ENCODE assay signal across 10 mouse cellular contexts in the genomic region with DNA sequence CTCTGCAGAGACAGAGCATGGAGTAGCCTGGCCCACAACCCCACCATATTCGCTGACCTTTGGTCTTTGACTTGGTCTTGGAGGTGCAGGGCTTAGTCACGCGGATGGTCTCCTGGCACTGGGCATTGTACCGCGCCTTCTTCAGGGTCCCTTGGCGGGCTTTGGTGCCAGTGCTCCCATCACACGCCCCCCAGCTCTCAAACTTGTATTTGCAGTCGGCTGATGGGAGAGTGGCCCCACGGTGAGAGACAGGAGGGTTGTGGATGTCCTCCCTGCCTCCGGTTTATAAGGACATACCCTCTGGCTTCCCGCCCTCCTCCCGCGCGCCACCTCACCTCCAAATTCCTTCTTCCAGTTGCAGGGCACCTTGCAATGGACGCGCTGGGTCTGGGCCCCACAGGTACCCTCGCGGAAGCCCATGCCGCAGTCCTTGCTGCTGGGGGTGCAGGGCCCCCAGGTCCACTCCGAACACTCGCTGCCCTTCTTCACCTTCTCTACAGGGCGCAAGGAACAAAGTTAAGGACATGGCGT. TPM values are rescaled to one million over a fixed set of nuclear protein-coding genes. Genes with fewer than 3 reads are reported as not detected.
DNase-seq lines count a peak whose midpoint lies in the region; ATAC-seq lines count a peak whose summit lies in the region.
"Had no signal": no experiment of that assay in that cellular context is flagged by ENCODE, and none has a peak within 500 bp of the region (broad histone marks: within the 10 kb centered on the region; RNA-seq: fewer than 3 reads in every experiment).

No protein-coding gene starts in this region.

- no peak for ATAC-seq in heart, embryonic 11.5 days (replicated peaks; ENCODE audit: insufficient number of reproducible peaks, low FRiP score, low TSS enrichment)
- ATAC-seq in hindbrain, embryonic 13.5 days (ENCODE audit: low FRiP score) = no peak; the same call in 1 of the 2 replicates
- no peak for ATAC-seq in liver, embryonic 13.5 days (ENCODE audit: low read depth)

- H3K27me3 ChIP-seq in heart, embryonic 11.5 days (ENCODE audit: control insufficient read depth, insufficient read depth, low read length) = peaks cover 4% of the 10 kb centered on the region
- H3K27me3 ChIP-seq in hindbrain, embryonic 13.5 days = 0 out of 2 replicates have a peak, but pooled peaks cover 15% of the 10 kb centered on the region
- H3K27me3 ChIP-seq in liver, embryonic 13.5 days = peaks cover 42% of the 10 kb centered on the region
- H3K27me3 ChIP-seq: CH12.LX had no signal

- no peaks in the 10 kb centered on the region for H3K9me3 ChIP-seq in heart, embryonic 11.5 days (replicated peaks; ENCODE audit: control insufficient read depth, low read length)
- no peaks in the 10 kb centered on the region for H3K9me3 ChIP-seq in hindbrain, embryonic 13.5 days
- no peaks in the 10 kb centered on the region for H3K9me3 ChIP-seq in liver, embryonic 13.5 days (replicated peaks)

- H3K9ac ChIP-seq in heart, embryonic 11.5 days (ENCODE audit: low read depth, low read length) = peak overlapping the region; percentile 90
- H3K9ac ChIP-seq in hindbrain, embryonic 13.5 days = peak overlapping the region; percentile 87
- H3K9ac ChIP-seq in liver, embryonic 13.5 days = peak overlapping the region; percentile 53

- H3K4me1 ChIP-seq in heart, embryonic 11.5 days (ENCODE audit: control insufficient read depth, insufficient read depth, low read length) = peaks cover 34% of the 10 kb centered on the region
- peaks cover 54% of the 10 kb centered on the region for H3K4me1 ChIP-seq in hindbrain, embryonic 13.5 days (replicated peaks)
- H3K4me1 ChIP-seq in liver, embryonic 13.5 days (replicated peaks) = peaks cover 71% of the 10 kb centered on the region

- H3K36me3 ChIP-seq in heart, embryonic 11.5 days (ENCODE audit: control insufficient read depth, insufficient read depth, low read length) = peaks cover 16% of the 10 kb centered on the region; the same call in 1 of the 2 replicates
- peaks cover 28% of the 10 kb centered on the region for H3K36me3 ChIP-seq in hindbrain, embryonic 13.5 days
- peaks cover 31% of the 10 kb centered on the region for H3K36me3 ChIP-seq in liver, embryonic 13.5 days

- H3K4me2 ChIP-seq in heart, embryonic 11.5 days = peak overlapping the region; percentile 83
- H3K4me2 ChIP-seq in hindbrain, embryonic 13.5 days = peak overlapping the region; percentile 79
- peak overlapping the region; percentile 67 for H3K4me2 ChIP-seq in liver, embryonic 13.5 days

- under 1% methylated on average over 23 of the region's 23 CpGs for WGBS in heart, embryonic 11.5 days (ENCODE audit: insufficient replicate concordance)
- under 1% methylated on average over 23 of the region's 23 CpGs for WGBS in hindbrain, embryonic 13.5 days
- WGBS in liver, embryonic 13.5 days (ENCODE audit: insufficient replicate concordance) = 30% methylated on average over 23 of the region's 23 CpGs

- H3K4me3 ChIP-seq in heart, embryonic 11.5 days (ENCODE audit: low read depth, low read length) = peak overlapping the region; percentile 67
- H3K4me3 ChIP-seq in hindbrain, embryonic 13.5 days = peak overlapping the region; percentile 66
- peak overlapping the region; percentile 43 for H3K4me3 ChIP-seq in liver, embryonic 13.5 days (replicated peaks)

- no peak for DNase-seq in heart, postnatal 4 days
- peak; percentile 61 for DNase-seq in cerebellum, adult 9-10 months
- no peak for DNase-seq in liver, embryonic 13.5 days
- no peak for DNase-seq in natural killer cell, adult 2 months (ENCODE audit: low spot score in 2 of 2)
- no peak for DNase-seq in spleen, postnatal 4 days (ENCODE audit: low spot score in 2 of 2)
- DNase-seq in gastrocnemius, postnatal 10 days = no peak

- H3K27ac ChIP-seq in heart, embryonic 11.5 days (ENCODE audit: low read depth, low read length) = peak overlapping the region; percentile 96
- peak overlapping the region; percentile 90 for H3K27ac ChIP-seq in hindbrain, embryonic 13.5 days
- no peak overlapping the region for H3K27ac ChIP-seq in liver, embryonic 13.5 days

RNA-seq across cellular contexts. Expression of a gene that starts 1.3 kb away (rescaled TPM):
- 842 and 965 TPM in 2 replicates for polyA plus RNA-seq in heart, embryonic 11.5 days (2014; fragmentation: Nextera tagmentation; extraction: Ambion mirVana)
- total RNA-seq in heart, postnatal 4 days (2021) = 100 to 1,000 TPM; 102 to 110 TPM
- polyA plus RNA-seq in hindbrain, embryonic 13.5 days (2015; fragmentation: Nextera tagmentation; extraction: Ambion mirVana) = 313 and 316 TPM in 2 replicates
- 50.1 and 52.2 TPM in 2 replicates for polyA plus RNA-seq in liver, embryonic 13.5 days (2015; fragmentation: Nextera tagmentation; extraction: Ambion mirVana)
- 10 to 100 TPM; 43.3 to 55.2 TPM for total RNA-seq in gastrocnemius, postnatal 10 days (2021)

RNA-seq across cellular contexts. Expression of a gene that starts 3.8 kb away (rescaled TPM):
- not detected in 2 replicates for polyA plus RNA-seq in heart, embryonic 11.5 days (2014; fragmentation: Nextera tagmentation; extraction: Ambion mirVana)
- not detected for total RNA-seq in heart, postnatal 4 days (2021)
- polyA plus RNA-seq in hindbrain, embryonic 13.5 days (2015; fragmentation: Nextera tagmentation; extraction: Ambion mirVana) = 1.0 and 1.1 TPM in 2 replicates
- polyA plus RNA-seq in liver, embryonic 13.5 days (2015; fragmentation: Nextera tagmentation; extraction: Ambion mirVana) = 0.07 and 0.09 TPM in 2 replicates
- total RNA-seq in gastrocnemius, postnatal 10 days (2021) = under 1 TPM in 1 of 2 experiments, not detected in 1; 0.16 TPM

RNA-seq across cellular contexts. Expression of a gene that starts 14.7 kb away (rescaled TPM):
- polyA plus RNA-seq in heart, embryonic 11.5 days (2014; fragmentation: Nextera tagmentation; extraction: Ambion mirVana) = 1.8 and 2.8 TPM in 2 replicates
- total RNA-seq in heart, postnatal 4 days (2021) = not detected
- 0.13 and 0.25 TPM in 2 replicates for polyA plus RNA-seq in hindbrain, embryonic 13.5 days (2015; fragmentation: Nextera tagmentation; extraction: Ambion mirVana)
- 0.80 and 0.89 TPM in 2 replicates for polyA plus RNA-seq in liver, embryonic 13.5 days (2015; fragmentation: Nextera tagmentation; extraction: Ambion mirVana)
- not detected for total RNA-seq in gastrocnemius, postnatal 10 days (2021)
- polyA plus RNA-seq: spleen, adult 2 months had no signal

RNA-seq across cellular contexts. Expression of a gene that starts 44.8 kb away (rescaled TPM):
- polyA plus RNA-seq in heart, embryonic 11.5 days (2014; fragmentation: Nextera tagmentation; extraction: Ambion mirVana) = 42.1 and 49.6 TPM in 2 replicates
- 10 to 100 TPM; 76.6 to 80.9 TPM for total RNA-seq in heart, postnatal 4 days (2021)
- polyA plus RNA-seq in hindbrain, embryonic 13.5 days (2015; fragmentation: Nextera tagmentation; extraction: Ambion mirVana) = 25.0 and 26.0 TPM in 2 replicates
- 24.7 and 28.0 TPM in 2 replicates for polyA plus RNA-seq in liver, embryonic 13.5 days (2015; fragmentation: Nextera tagmentation; extraction: Ambion mirVana)
- total RNA-seq in gastrocnemius, postnatal 10 days (2021) = 10 to 100 TPM; 60.5 to 84.3 TPM
